Mouse (Mus musculus) heart, adult 8-10 months (tissue): ENCODE measurements around the gene Mb. TPM values are rescaled to one million over a fixed set of nuclear protein-coding genes. Genes with fewer than 3 reads are reported as not detected.

Experiments
- DNase-seq: peaks from one replicate; pipeline ENCODE4 v3.0.0; 2022; ENCODE audit warnings: low spot score
- total RNA-seq, 4 experiments: library from RNA; stranded (reverse); gene quantifications; 2 replicates each; pipeline ENCODE4 v1.2.4; 2022

Gene Mb
- total RNA-seq, 4 experiments from 2014 or later, result 20,391 to 21,800 (median 21,272) TPM

DNA sequence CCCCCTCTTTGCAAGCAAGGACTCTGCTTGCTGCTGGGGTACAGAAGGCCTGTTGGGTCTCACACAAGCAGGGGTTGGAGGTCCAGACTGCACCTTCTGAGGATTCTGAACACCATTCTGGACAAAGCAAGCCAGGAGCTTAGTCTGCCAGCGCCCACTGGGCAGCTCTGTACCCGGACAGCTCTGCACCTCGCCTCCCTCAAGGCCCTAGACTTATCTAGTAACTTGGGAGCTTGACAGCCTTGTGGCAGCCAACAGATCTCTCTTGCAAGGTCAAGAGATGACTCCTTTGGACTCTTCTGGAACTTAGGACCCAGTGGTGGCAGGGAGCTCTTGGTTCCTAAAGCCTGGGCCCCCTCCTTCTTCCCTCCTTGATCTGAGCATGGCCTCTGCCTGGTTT is 23.4 kb downstream of the Mb start:
- no peak for DNase-seq

DNA sequence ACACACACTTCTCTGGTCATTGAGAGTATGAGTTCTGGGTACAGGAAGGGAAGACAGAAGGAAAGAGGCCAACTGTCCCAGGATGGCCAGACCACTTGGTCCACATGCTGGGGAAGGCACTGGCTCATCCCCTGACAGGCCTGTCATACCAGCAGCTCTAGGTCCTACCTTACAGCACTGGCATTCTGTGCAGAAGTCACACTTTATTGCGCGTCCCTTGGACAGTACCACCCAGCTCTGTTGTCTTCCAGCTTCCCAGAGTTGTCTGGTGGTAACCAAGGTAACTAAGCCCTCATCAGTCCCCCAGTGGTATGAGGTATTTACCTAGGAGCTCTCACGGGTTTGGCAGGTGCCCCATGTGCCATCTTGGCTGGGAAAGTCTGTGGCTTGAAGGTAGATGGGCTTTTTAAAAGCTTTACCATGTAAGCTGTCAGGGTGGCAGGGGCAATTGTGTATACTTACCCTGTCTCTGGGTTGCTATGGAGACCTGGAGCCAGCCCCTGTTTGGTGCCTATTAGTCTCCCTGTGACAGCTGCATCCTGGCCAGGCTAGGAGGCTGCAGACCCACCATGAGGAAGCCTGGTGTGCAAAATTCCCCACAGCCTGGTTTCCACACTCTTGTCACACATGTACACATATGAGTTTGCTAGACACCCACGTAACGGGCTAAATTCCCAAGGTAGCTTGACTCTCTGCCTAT is 24.4 kb downstream of the Mb start:
- DNase-seq, result no peak

DNA sequence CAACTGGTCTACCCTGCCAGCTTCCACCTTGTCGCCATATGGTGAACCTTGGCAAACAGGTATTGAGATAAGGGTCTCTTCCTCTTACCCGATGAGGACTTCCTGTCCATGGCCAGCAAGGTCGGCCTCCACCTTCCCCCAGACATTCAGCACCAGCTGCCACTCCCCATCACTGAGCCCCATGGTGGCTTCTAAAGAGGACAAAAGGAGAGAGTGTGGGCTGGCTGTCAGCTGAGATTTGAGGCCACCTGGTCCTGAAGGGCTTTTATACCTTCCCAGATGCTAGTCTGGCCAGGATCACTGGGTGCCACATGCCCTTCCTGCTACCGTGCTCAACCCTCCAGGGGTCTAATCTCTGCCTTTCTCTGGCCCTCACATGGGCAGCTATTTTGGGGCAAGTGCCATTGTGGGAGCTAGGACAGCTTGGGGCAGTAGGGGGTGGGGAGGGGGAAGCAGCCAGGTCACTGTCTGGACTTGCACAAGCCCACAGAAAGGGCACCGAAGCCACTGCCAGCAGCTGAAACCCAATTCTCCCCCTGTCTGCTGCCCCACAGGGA is 28.0 kb downstream of the Mb start:
- DNase-seq, result peak; percentile 81

DNA sequence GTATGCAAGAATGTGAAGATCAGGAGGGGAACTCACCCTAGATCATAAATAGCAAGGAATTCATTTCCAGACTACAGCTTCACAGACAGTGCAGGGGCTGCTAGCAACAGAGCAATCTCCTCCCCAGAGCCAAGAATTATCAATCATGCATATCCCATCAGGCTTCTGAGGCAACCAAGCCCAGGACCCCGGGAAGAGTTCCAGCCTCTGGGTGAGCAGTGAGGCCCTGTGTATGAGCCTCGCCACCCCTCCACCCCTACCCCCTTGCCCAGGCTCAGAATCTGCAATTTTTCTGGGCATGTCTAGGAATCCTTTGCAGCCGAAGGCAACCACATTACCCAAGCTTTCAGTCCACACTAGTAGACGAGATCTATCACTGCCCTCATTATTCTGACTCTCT is 28.6 kb downstream of the Mb start:
- DNase-seq, result no peak

DNA sequence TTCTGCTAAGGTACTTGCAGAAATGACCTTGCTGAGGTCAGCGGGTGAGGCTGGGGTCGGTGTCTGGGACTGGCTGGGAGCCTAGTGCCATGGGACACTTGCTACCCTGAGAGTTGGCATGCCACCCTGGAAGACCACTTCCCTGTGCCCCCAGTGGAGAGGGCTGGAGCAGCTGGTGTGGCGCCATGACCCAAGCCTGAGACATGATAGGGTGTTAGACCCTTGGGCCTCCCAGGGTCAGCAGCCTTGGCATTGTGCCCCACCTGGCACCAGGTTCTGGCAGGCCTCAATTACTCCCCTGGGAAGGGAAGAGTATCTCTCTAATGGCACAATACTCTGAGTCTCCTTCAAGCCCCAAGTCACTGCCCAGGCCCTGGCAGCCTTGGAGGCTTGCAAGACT is 29.4 kb downstream of the Mb start:
- DNase-seq, result no peak

DNA sequence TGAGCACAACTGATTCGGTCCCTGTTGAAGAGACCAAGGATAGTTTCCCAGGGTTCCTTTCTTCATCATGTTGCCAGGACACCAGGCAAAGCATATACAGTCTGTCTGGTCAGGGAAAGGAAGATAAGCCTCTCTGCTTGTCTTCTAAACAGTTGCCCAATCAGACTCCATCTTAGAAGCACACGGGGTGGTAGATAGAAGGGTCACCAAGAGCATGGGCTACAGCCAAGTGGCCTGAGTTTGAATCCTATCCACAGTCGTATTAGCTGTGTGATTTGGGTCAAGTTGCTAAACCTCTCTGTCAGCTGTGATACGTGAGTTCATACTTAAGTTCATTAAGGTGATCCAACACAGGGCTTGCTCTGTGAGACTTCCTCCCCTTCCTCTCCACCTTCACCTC is 30.3 kb downstream of the Mb start:
- no peak for DNase-seq

GRCm38 (mm10) chr15:77019533-77019932 is 30.9 kb downstream of the Mb start:
- no peak for DNase-seq

- DNase-seq, result no peak
Observed at GRCm38 (mm10) chr15:77018740-77019340, 31.6 kb downstream of the Mb start.

- no peak for DNase-seq
Observed at GRCm38 (mm10) chr15:77017897-77018296, 32.6 kb downstream of the Mb start.

DNA sequence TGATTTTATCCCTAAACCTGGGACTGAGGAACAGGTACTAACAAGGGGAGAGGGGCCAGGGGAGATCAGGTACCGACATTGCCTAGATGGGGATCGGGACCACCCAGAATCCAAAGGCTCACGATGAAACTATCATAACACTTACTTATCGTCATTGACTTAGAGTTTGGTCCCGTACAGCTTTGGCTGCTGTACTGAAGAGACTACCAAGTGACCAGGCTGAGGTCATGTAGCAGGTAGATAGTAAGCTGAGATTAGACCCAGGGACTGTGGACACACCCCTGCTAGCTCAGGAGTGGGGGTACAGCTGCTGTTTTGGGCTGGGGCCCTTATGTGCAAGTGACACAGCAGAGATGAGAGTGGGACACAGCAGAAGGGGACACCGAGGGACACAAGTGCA is 34.0 kb downstream of the Mb start:
- DNase-seq, result no peak

- peak; percentile 73 for DNase-seq
Observed at GRCm38 (mm10) chr15:77014985-77015384, 35.5 kb downstream of the Mb start.

DNA sequence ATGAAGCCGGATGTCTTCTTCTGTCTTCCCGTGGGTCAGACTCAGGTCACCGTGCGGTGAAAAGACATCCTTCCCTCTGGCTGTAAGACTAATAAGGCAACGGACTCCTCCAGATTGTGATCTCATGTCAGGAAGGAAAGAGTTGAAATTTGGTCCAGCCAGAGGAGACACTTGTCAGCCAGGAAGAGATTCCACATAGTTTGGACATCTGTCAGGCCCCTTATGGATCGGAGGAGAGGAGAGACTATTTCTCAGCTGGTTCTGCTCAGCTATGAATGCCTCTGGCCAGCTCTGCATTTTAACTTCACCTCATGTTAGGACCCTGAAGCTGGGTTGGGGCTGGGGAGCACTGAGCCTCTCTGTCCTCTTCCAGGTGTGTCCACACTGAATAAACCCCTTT is 36.0 kb downstream of the Mb start:
- no peak for DNase-seq

- DNase-seq, result peak; percentile 74
Observed at GRCm38 (mm10) chr15:77013753-77014241, 36.7 kb downstream of the Mb start.

DNA sequence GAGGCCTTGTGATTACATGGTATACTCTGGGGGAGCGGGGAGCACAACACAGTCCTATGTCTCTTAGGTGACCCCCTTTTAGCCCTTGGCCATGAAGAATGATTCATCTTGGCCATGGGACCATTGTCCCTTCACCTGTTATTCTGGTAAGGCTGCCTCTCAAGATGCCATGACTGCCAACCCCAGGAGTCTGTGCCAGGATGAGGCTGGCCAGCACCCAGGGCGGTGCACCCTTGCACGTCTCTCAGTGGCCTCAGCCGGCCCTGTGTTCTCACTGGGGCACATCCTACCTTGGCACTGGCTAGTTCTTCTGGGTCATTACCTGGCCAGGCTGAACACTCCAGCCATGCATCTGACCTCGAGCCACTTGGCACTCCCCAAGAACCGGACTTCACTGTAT is 41.6 kb downstream of the Mb start:
- peak; percentile 81 for DNase-seq

- DNase-seq, result peak; percentile 57
Observed at GRCm38 (mm10) chr15:77003868-77004215, 46.6 kb downstream of the Mb start.

DNA sequence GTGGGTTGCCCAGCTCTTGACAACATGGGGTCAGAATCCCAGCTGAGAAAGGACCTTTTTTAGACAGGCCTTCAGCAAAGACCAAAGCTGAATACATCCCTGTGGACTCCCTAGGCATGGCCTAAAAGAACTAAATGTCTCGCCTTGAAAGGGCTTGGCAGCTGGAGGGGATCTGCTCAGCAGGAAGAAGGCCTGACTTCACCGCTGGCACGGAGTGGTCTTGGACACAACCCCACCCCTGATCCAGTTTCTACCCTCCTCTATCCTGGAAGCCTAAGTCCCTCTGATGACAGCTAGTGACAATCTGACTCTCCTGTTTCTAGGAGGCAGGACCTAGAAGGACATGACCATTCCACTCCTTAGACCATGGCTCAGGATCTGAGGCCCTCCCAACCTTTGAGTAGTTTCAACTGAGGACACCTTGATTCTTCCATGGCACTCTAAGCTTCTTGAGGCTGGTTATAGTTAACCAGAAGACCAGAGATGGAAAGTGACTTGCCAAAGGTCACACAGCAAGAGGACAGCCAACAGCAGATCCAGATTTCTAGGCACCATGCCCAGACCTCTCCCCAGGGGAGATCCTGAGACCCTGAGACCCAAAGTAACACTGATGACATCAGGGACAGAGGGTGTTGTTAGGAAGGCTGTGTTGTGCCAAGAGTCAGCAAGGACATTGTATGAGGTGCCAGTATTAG is 47.1 kb downstream of the Mb start:
- no peak for DNase-seq

GRCm38 (mm10) chr15:76998878-76999588 is 51.4 kb downstream of the Mb start:
- DNase-seq, result no peak

DNA sequence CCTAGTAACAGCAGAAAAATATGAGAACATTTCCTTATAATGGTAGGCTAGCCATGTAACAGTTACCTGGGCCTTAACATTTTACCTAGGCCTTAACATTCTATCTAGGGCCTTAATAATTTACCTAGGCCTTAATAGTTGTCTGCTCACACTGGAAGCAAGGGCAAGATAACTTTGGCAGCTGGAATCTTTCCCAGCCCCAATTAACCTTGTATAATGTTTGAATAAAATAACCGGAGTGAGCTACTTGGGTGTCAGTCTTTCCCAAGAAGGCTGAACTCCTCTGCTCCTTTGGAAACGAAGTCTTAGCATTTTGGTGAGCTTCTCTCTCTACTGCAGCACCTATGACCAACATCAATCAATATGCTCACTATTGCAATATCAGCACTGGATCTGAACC is 52.4 kb downstream of the Mb start:
- DNase-seq, result no peak

DNA sequence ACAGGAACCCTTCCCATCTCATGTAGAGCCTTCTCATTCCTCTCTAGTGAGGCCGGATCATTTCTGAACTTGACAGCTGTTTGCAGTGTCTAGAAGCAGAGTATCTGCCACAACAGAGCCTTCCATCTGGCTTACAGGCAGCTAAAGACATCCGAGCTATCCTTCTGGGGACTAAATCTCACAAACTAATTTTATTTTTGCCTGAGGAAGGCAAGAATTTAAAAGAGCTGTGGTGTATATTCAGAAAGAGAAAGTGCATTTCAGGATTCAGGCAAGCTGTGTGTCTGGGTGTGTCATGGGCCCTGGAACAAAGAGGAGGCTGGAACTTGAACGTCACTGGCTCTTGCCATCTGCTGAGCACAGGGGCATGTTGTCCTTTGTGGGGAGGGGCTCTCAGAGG is 56.1 kb downstream of the Mb start:
- DNase-seq, result no peak

DNA sequence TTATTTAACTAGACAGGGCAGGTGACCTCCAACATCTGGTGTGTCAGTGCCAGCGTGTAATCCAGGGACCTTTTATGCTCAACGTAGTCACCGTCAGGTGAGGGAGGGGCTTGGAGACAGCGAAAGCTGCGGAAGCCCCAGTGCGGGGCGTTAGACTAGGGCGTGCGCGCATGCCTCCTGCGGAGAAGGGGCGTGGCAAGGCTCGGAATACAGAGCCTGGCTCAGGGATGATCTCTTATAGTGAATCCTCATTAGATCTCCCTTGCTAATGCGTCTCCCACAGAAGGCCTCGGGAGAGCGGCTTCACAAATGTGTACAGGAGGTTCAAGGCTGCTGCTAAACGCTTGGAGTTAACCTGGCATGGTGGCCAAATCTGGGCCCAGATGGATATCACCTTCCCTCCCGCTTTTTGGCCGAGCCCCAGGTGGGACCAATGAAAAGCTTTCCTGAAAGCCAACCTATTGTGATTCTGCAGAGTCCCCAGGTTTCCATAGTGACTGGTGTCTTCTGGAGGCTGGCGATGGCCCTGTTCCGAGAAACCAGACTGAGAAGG is 62.9 kb downstream of the Mb start:
- DNase-seq, result no peak

- DNase-seq, result no peak
Observed at GRCm38 (mm10) chr15:76987137-76987536, 63.3 kb downstream of the Mb start.

DNA sequence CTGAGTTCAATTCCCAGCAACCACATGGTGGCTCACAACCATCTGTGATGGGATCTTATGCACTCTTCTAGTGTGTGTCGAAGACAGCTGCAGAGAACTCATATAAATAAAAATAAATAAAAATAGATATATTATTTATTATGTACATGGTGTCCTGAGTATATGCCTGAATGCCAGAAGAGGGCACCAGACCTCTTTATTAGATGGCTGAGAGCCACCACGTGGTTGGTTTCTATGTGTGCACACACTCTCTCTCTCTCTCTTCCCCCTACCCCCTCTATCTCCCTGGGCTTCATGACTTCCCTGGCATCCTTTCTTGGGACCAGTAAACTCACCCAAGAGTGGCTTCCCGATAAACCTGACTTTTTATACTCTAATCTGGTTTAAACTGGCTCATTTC is 67.7 kb downstream of the Mb start:
- DNase-seq, result no peak
